Mouse (Mus musculus): ENCODE results near the gene Hfm1. TPM values are rescaled to one million over a fixed set of nuclear protein-coding genes. Genes with fewer than 3 reads are reported as not detected.

Gene Hfm1
- polyA plus RNA-seq, 1 experiment from 2014 or later: 0.58 TPM

DNA sequence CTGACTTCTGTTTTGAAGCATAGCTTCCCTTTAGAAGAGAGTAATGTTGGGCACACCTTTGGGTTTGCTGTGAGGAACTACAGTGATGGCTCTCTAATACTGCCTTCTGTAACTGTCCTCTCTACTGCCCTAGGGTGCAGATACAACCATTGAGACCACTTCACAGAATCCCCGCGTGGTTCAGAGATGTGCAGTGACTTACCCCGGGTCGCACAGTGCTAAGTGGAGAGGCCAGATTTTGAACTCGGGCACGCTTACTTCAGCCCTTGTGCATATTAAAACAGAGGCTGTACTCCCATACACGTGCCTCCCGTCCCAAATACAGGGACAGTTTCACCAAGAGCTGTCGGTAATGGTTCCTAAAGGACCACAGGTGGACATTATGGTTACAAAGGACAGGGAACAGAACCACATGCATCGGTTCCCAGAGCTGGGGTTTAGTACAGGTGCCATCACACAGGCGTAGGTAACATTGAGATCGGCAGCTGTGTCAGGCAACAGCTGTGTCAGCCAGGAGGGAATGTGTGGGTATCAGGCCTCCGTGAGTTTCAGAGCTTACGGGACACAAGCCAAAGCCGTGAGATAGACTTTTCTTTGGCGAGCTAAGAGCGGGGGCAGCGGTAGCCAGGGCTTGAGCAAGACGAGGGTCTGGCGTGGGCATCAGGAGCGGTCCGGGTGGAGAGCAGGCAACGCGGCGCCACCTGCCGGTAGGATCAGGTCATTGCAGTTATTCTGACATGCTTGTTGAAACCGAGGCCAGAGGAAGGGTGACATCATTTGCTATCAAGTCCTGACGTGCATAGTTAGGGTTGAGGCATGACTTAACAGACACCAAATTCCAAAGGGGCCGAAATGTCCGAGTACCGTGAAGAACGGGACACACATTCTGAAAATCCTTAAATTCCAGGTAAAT lies 124.0 kb downstream of the Hfm1 start:
- Histone ChIP-seq H3K27me3 (ENCODE audit: insufficient read depth, low read length) (no peaks in the 10 kb centered on the region), H3K27ac (ENCODE audit: low read depth) (no peak overlapping the region), H3K4me1 (ENCODE audit: insufficient read depth) (peaks cover 3% of the 10 kb centered on the region; the same call in 1 of the 2 replicates), H3K4me3 (ENCODE audit: low read depth, low read length) (peak overlapping the region; percentile 20; the same call in 1 of the 2 replicates), H3K4me2 (peak overlapping the region; percentile 56), H3K36me3 (ENCODE audit: insufficient read depth) (no peaks in the 10 kb centered on the region), H3K9me3 (ENCODE audit: low read depth, low read length) (no peaks in the 10 kb centered on the region), H3K9ac (no peak overlapping the region)
- ATAC-seq (ENCODE audit: insufficient read depth): peak; percentile 70
- TF ChIP-seq CTCF (IDR thresholded peaks at IDR 0.05; ENCODE audit: low read depth): peak; percentile 98
- DNase-seq: peak; percentile 93
- WGBS: 6% methylated on average over 32 of the region's 32 CpGs

DNA sequence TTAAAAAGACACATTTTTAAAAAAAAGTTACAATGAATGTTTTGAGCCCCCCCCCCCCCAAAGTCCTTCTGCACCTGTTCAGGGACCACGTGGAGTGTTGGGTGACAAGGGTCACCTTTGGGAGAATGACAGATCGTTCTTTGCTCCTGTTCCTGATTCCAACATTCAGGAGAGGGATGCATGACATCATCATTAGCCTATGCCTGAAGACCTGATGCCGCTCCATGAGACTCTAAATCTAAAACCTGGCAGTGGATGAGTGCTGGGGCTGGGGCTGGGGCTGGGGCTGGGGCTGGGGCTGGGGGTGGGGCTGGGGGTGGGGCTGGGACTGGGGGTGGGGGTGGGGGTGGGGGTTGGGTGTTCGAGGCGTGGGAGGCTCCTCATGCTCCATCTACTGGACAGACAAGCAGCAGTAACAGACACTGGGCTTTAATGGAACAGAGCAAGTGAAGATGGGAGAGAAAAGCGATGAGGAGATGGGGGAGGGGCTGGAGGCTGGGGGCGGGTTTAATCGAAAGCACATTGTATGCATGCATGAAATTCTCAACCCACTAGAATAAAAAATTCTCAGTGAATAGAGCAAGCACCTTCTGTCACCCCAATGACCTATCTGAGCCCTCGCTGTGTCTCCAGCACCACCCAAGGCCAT lies 124.8 kb downstream of the Hfm1 start:
- ATAC-seq (ENCODE audit: insufficient read depth) (no peak), DNase-seq (no peak)
- Histone ChIP-seq H3K4me3 (ENCODE audit: low read depth, low read length) (no peak overlapping the region), H3K9me3 (ENCODE audit: low read depth, low read length) (no peaks in the 10 kb centered on the region), H3K27ac (ENCODE audit: low read depth) (no peak overlapping the region), H3K4me1 (ENCODE audit: insufficient read depth) (peaks cover 3% of the 10 kb centered on the region; the same call in 1 of the 2 replicates), H3K27me3 (ENCODE audit: insufficient read depth, low read length) (no peaks in the 10 kb centered on the region), H3K9ac (no peak overlapping the region), H3K36me3 (ENCODE audit: insufficient read depth) (no peaks in the 10 kb centered on the region), H3K4me2 (no peak overlapping the region)
- no peak for TF ChIP-seq CTCF (IDR thresholded peaks at IDR 0.05; ENCODE audit: low read depth)
- 20% methylated on average over 9 of the region's 9 CpGs for WGBS

DNA sequence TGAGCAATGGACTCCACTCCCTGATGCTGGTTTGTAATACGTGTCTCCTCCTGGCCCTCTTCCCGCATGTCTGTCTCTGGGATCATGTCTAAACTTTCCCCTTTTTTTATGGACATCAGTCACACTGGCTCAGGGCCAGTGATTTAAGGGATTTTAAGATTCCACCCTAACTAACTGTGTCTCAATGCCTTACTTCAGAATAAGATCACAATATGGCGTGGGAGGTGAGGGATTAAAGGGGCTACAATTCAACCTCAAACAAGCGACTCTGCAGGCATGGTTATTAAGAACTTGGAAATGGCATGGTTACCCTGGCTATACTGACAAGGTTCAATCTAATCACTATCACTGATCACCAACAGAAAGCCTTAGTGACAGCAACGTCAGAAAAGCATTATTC lies 128.2 kb downstream of the Hfm1 start:
- Histone ChIP-seq H3K9ac (no peak overlapping the region), H3K9me3 (ENCODE audit: low read depth, low read length) (no peaks in the 10 kb centered on the region), H3K4me3 (ENCODE audit: low read depth, low read length) (no peak overlapping the region), H3K4me1 (ENCODE audit: insufficient read depth) (no peaks in the 10 kb centered on the region), H3K27ac (ENCODE audit: low read depth) (no peak overlapping the region), H3K27me3 (ENCODE audit: insufficient read depth, low read length) (no peaks in the 10 kb centered on the region), H3K4me2 (no peak overlapping the region), H3K36me3 (ENCODE audit: insufficient read depth) (no peaks in the 10 kb centered on the region)
- WGBS: 63% methylated on average over 5 of the region's 5 CpGs
- ATAC-seq (ENCODE audit: insufficient read depth): no peak
- no peak for DNase-seq
- TF ChIP-seq CTCF (IDR thresholded peaks at IDR 0.05; ENCODE audit: low read depth): no peak

DNA sequence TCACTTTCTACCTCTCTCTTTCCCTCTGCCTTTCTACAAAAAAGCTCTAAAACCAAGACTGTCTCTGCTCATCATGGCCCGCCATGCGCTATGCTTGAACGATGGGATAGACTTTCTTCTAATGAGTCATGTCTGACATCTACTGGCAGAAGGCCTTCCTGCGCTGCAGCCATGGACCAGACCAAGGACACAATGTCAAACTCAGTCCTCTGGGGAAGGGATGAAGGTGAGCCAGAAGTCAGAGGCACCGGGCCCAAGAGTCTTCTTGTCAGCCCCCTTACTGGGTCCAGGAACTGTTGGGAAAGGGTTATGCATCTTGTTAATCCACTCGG lies 134.9 kb downstream of the Hfm1 start:
- no peak overlapping the region for H3K4me3 ChIP-seq (ENCODE audit: low read depth, low read length)
- no peaks in the 10 kb centered on the region for H3K36me3 ChIP-seq (ENCODE audit: insufficient read depth)
- H3K27me3 ChIP-seq (ENCODE audit: insufficient read depth, low read length): no peaks in the 10 kb centered on the region
- no peak overlapping the region for H3K4me2 ChIP-seq
- DNase-seq (peak; percentile 81), ATAC-seq (ENCODE audit: insufficient read depth) (peak; percentile 82; the same call in 1 of the 2 replicates)
- H3K9ac ChIP-seq: no peak overlapping the region
- TF ChIP-seq CTCF (IDR thresholded peaks at IDR 0.05; ENCODE audit: low read depth): peak; percentile 81
- H3K9me3 ChIP-seq (ENCODE audit: low read depth, low read length): no peaks in the 10 kb centered on the region
- H3K27ac ChIP-seq (ENCODE audit: low read depth): no peak overlapping the region
- WGBS: 9% methylated on average over 6 of the region's 6 CpGs
- H3K4me1 ChIP-seq (ENCODE audit: insufficient read depth): 0 out of 2 replicates have a peak, but pooled peaks cover 2% of the 10 kb centered on the region

DNA sequence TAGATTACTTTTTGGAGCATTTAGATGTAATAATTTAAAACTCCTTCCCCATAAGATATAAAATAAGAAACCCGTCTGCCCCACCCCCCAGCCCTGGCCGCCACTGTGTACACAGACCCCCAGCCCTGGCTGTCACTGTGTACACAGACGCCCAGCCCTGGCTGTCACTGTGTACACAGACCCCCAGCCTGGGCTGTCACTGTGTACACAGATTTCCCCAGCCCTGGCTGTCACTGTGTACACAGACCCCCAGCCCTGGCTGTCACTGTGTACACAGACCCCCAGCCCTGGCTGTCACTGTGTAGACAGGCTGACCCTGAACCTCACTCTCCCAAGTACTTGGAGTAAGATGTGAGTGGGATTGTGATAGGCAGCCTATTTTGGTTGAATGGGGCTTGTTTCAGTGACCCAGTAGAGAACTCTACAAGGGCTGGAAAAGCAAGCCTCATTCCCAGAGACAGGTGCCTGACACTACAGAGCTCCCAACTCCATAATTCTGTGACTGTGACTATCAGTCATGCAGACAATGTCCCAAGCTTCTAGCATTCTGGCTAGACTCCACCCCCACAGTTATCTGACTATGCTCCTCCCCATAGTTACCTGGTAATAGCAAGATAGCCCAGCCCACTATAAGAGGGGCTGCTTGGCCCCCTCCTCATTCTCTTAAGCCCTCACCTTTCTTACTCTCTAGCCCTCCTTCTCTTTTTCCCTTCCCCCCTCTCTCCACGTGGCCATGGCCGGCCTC lies 135.5 kb downstream of the Hfm1 start:
- no peaks in the 10 kb centered on the region for H3K27me3 ChIP-seq (ENCODE audit: insufficient read depth, low read length)
- peak; percentile 60 for ATAC-seq (ENCODE audit: insufficient read depth)

More for the DNA sequence above, 135.5 kb downstream of the Hfm1 start:
- Histone ChIP-seq H3K4me1 (ENCODE audit: insufficient read depth) (0 out of 2 replicates have a peak, but pooled peaks cover 2% of the 10 kb centered on the region), H3K36me3 (ENCODE audit: insufficient read depth) (no peaks in the 10 kb centered on the region), H3K4me3 (ENCODE audit: low read depth, low read length) (no peak overlapping the region), H3K9ac (no peak overlapping the region), H3K9me3 (ENCODE audit: low read depth, low read length) (no peaks in the 10 kb centered on the region), H3K4me2 (no peak overlapping the region), H3K27ac (ENCODE audit: low read depth) (no peak overlapping the region)
- no peak for DNase-seq
- no peak for TF ChIP-seq CTCF (IDR thresholded peaks at IDR 0.05; ENCODE audit: low read depth)
- WGBS: 15% methylated on average over 5 of the region's 5 CpGs

Small RNAs within 50 kb of the gene (microRNA-seq; reads per million reads assigned to microRNA genes)
- not detected for gene Gm27527 (ENCODE audit: borderline number of aligned reads)

Other genes with a start within 250 kb of the Hfm1 start
- 89.9 and 93.2 TPM in 2 replicates for gene Zfp644, start 229.0 kb downstream of the Hfm1 start, polyA plus RNA-seq (2014; fragmentation: Nextera tagmentation; extraction: Ambion mirVana)
- 55.1 and 56.6 TPM in 2 replicates for gene Cdc7, start 38.0 kb upstream of the Hfm1 start, polyA plus RNA-seq (2014; fragmentation: Nextera tagmentation; extraction: Ambion mirVana)